Mouse (Mus musculus): ENCODE data around the gene Ankrd13c. TPM values are rescaled to one million over a fixed set of nuclear protein-coding genes. Genes with fewer than 3 reads are reported as not detected.

Ankrd13c gene
- 19.3 and 19.6 TPM in 2 replicates for polyA plus RNA-seq (2016; fragmentation: Nextera tagmentation; extraction: Ambion mirVana)

DNA sequence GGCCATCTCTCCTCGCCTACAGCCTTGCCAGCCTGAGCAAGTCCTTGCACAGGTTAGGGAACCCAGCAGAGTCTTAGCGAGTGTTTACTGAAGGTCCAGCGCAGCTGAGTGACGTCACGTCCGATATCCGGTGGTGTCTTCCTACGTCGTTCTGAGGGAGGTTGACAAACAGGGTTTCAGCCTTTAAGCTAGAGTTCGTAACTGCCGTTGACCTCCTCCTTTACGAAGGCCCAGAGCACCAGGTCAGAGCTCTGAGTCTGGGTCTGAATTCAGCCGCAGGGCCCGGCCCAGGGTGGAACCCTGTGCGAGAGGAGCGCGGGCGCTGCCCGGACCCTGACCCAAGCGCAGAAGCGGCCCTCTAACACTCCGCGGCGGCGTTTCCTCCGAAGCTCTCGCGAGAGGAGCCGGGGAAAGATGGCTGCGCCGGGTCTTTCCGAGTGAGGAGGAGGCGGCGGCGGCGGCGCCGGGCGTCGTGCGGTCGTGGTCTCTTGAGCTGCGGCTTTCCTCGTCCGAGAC, at the start of gene Ankrd13c:
Gene Ankrd13c (plus strand): TSS at position 397 of the 516 bp plus-strand sequence.
- WGBS = under 1% methylated on average over 45 of the region's 45 CpGs
- DNase-seq (ENCODE audit: low spot score) = peak; percentile 93
- peak within 1 kb of the TSS; percentile 98 for H3K27ac ChIP-seq
- peaks cover 8% of the 10 kb centered on the region for H3K36me3 ChIP-seq
- H3K27me3 ChIP-seq (ENCODE audit: insufficient read depth, poor library complexity, severe bottlenecking) = no peaks in the 10 kb centered on the region
- peak within 1 kb of the TSS; percentile 98 for H3K4me3 ChIP-seq
- peaks cover 22% of the 10 kb centered on the region for H3K4me1 ChIP-seq (replicated peaks)
- no peaks in the 10 kb centered on the region for H3K9me3 ChIP-seq

DNA sequence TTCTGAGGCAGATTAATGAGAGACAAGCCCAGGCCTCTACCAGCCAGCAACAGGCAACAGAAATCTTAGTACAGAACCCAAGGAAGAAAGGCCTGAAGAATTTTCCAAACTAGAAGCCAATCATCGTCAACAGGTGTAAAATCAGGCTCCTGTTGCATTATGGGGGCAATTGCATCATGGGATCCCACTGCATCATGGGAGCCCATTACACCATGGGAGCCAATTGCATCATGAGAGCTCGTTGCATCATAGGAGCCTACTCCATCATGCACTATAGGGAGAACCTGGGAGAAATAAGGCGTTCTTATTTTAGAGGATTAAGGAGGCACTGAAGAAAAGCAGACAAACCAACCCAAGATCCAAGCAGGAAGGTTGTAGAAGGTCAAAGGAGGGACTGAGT, 49.4 kb upstream of the Ankrd13c start:
- no peak for DNase-seq (ENCODE audit: low spot score)
- no peaks in the 10 kb centered on the region for H3K4me1 ChIP-seq (replicated peaks)
- no peak overlapping the region for H3K4me3 ChIP-seq
- H3K27ac ChIP-seq = no peak overlapping the region
- WGBS = 86% methylated on average over 3 of the region's 3 CpGs
- H3K36me3 ChIP-seq = no peaks in the 10 kb centered on the region
- no peaks in the 10 kb centered on the region for H3K9me3 ChIP-seq
- H3K27me3 ChIP-seq (ENCODE audit: insufficient read depth, poor library complexity, severe bottlenecking) = no peaks in the 10 kb centered on the region

DNA sequence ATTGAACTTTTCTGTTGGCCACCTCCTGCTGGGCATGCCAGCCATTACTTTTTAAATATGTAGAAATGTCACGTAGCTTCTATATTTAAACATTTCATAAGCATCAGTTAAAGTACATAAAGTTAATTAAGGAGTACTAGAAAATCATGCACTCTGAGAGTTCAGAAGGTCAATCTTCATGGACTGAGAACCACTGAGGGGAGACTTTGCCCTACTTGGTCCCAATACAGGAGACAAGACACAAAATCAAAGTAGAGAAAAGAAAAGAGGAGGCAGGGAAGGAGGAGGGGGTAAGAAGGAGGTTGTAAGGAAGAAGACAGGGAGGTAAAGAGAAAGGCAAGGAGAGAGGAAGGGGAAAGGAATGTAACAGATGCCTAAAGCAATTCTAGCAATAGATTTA, 47.1 kb upstream of the Ankrd13c start:
- Histone ChIP-seq H3K9me3 (no peaks in the 10 kb centered on the region), H3K27ac (no peak overlapping the region), H3K36me3 (0 out of 2 replicates have a peak, but pooled peaks cover 3% of the 10 kb centered on the region), H3K4me1 (replicated peaks) (no peaks in the 10 kb centered on the region), H3K27me3 (ENCODE audit: insufficient read depth, poor library complexity, severe bottlenecking) (no peaks in the 10 kb centered on the region), H3K4me3 (no peak overlapping the region)
- no peak for DNase-seq (ENCODE audit: low spot score)
- WGBS = 90% methylated on average over 1 of the region's 1 CpGs

DNA sequence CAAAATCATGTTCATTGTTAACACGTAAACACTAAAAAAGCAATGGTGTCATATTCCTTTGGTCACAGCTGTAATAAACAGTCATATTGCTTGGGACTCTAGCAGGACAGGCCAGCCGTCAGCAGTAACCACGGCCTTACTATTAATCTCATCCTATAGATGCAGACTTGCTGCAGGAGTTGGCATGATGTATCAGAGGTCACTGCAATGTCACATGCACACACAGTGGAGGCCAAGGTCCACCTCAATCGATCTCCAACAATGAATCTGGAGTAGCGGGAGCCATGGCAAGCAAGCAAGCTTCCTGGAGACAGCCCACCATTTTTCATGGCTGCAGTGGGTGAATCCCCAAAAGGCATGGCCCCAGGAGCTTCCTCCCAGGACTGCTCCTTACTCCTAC, 45.3 kb upstream of the Ankrd13c start:
- no peaks in the 10 kb centered on the region for H3K9me3 ChIP-seq
- H3K4me3 ChIP-seq = no peak overlapping the region
- H3K27ac ChIP-seq = no peak overlapping the region
- 93% methylated on average over 5 of the region's 5 CpGs for WGBS
- H3K27me3 ChIP-seq (ENCODE audit: insufficient read depth, poor library complexity, severe bottlenecking) = no peaks in the 10 kb centered on the region
- 0 out of 2 replicates have a peak, but pooled peaks cover 10% of the 10 kb centered on the region for H3K36me3 ChIP-seq
- no peak for DNase-seq (ENCODE audit: low spot score)
- H3K4me1 ChIP-seq (replicated peaks) = no peaks in the 10 kb centered on the region

DNA sequence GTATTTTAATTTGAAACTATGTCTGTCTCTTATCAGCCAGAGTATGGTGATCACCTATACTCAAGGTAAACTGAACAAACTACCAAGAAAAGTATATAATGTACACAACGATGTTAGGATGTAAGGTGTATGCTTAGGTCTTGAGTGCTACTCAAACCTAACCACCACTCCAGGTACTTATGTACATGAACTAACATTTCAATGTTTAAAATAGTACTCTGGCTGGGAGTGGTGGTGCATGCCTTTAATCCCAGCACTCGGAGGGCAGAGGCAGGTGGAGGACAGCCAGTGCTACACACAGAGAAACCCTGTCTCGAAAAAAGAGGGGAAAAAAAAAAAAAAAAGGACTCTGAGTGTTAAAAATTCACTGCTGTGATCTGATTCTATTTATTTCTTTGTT, 38.9 kb upstream of the Ankrd13c start:
- WGBS = 84% methylated on average over 3 of the region's 3 CpGs
- no peaks in the 10 kb centered on the region for H3K4me1 ChIP-seq (replicated peaks)
- no peak overlapping the region for H3K27ac ChIP-seq
- H3K27me3 ChIP-seq (ENCODE audit: insufficient read depth, poor library complexity, severe bottlenecking) = no peaks in the 10 kb centered on the region
- 0 out of 2 replicates have a peak, but pooled peaks cover 13% of the 10 kb centered on the region for H3K36me3 ChIP-seq
- DNase-seq (ENCODE audit: low spot score) = no peak
- H3K9me3 ChIP-seq = no peaks in the 10 kb centered on the region
- no peak overlapping the region for H3K4me3 ChIP-seq

DNA sequence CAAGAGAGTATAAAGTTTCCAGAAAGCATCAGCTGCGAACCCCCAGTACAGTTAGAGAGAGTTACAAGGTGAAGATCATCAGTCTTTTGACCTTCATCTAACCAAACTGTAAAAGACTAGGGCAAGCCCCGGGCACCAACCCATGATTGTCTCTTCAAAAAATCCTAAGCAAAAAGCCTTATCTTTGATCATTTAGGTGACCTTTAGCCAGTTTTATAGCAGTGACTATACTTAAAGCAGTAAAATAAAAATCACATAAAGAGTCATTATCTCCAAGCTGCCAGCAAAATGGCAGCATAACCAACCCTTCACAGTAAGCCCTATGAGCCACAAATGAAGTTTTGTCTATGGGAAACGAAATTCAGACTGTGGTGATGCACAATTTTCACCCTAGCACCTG, 36.8 kb upstream of the Ankrd13c start:
- Histone ChIP-seq H3K4me1 (replicated peaks) (no peaks in the 10 kb centered on the region), H3K27ac (no peak overlapping the region), H3K4me3 (no peak overlapping the region), H3K27me3 (ENCODE audit: insufficient read depth, poor library complexity, severe bottlenecking) (no peaks in the 10 kb centered on the region), H3K36me3 (0 out of 2 replicates have a peak, but pooled peaks cover 10% of the 10 kb centered on the region), H3K9me3 (no peaks in the 10 kb centered on the region)
- DNase-seq (ENCODE audit: low spot score) = no peak
- 80% methylated on average over 3 of the region's 3 CpGs for WGBS

DNA sequence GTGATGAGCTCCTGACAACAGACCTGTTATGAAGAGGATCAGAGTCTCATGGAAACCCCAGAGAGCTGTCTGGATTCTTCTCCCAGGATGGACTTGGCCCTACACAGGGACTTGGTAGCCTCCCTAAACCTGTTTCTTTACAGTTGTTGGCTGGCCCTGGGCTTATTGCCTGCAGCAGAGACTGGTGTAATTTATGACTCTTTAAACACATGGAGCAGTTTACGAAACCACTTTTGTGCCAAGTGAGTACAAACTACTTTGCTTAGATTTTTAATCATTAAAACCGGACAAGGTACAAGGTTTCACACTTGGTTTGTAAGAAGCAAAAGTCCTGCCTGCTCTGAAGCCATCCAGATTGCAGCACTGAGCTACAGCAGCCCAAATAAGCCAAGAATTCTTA, 34.9 kb upstream of the Ankrd13c start:
- Histone ChIP-seq H3K4me3 (no peak overlapping the region), H3K27me3 (ENCODE audit: insufficient read depth, poor library complexity, severe bottlenecking) (no peaks in the 10 kb centered on the region), H3K36me3 (0 out of 2 replicates have a peak, but pooled peaks cover 3% of the 10 kb centered on the region), H3K9me3 (no peaks in the 10 kb centered on the region), H3K27ac (no peak overlapping the region), H3K4me1 (replicated peaks) (no peaks in the 10 kb centered on the region)
- WGBS = 95% methylated on average over 2 of the region's 2 CpGs
- no peak for DNase-seq (ENCODE audit: low spot score)

DNA sequence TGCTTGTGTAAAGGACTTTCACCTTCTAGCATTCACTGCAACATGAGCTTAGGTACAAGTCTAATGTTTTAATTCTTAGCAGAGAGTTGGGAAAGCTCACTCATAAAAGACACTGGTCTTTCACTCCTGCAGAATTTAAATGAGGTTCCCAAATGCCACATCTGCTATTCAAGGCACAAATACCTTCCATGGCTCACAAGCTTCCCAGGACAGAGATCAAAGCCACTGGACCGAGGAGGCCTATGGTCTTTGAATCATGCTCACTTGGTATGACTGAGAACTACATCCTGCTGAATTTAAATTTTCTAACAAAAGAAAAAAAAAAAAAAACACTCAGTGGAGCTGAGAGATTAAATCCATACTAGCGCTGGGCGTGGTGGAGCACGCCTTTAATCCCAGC, 30.7 kb upstream of the Ankrd13c start:
- no peak overlapping the region for H3K27ac ChIP-seq
- H3K27me3 ChIP-seq (ENCODE audit: insufficient read depth, poor library complexity, severe bottlenecking) = no peaks in the 10 kb centered on the region
- 79% methylated on average over 4 of the region's 4 CpGs for WGBS

DNA sequence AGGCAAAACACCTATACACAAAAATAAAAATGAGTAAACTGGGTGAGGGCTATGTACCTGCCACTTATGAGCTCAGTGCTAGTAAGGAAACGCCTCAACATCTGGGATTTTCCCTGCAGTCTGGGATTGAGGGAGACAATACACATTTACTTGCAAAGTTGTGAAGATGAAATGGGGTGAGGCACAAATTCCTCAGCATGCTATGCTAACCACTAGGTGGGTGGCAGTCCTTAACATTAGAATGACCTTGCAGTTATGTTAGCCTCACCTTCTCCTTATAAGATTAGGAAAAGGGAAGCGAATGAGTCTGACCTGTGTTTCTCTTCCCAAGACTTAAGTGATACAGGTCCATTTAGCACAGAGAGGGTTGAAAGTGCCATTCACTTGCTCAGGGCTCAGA, 25.7 kb upstream of the Ankrd13c start:
- no peaks in the 10 kb centered on the region for H3K27me3 ChIP-seq (ENCODE audit: insufficient read depth, poor library complexity, severe bottlenecking)
- 88% methylated on average over 2 of the region's 2 CpGs for WGBS
- peaks cover 16% of the 10 kb centered on the region; the same call in 1 of the 2 replicates for H3K4me1 ChIP-seq (replicated peaks)
- H3K36me3 ChIP-seq = 0 out of 2 replicates have a peak, but pooled peaks cover 4% of the 10 kb centered on the region
- H3K9me3 ChIP-seq = no peaks in the 10 kb centered on the region
- no peak overlapping the region for H3K4me3 ChIP-seq
- DNase-seq (ENCODE audit: low spot score) = no peak
- H3K27ac ChIP-seq = no peak overlapping the region

More for the DNA sequence above, 30.7 kb upstream of the Ankrd13c start:
- Histone ChIP-seq H3K9me3 (no peaks in the 10 kb centered on the region), H3K36me3 (0 out of 2 replicates have a peak, but pooled peaks cover 4% of the 10 kb centered on the region), H3K4me3 (no peak overlapping the region), H3K4me1 (replicated peaks) (no peaks in the 10 kb centered on the region)
- no peak for DNase-seq (ENCODE audit: low spot score)

DNA sequence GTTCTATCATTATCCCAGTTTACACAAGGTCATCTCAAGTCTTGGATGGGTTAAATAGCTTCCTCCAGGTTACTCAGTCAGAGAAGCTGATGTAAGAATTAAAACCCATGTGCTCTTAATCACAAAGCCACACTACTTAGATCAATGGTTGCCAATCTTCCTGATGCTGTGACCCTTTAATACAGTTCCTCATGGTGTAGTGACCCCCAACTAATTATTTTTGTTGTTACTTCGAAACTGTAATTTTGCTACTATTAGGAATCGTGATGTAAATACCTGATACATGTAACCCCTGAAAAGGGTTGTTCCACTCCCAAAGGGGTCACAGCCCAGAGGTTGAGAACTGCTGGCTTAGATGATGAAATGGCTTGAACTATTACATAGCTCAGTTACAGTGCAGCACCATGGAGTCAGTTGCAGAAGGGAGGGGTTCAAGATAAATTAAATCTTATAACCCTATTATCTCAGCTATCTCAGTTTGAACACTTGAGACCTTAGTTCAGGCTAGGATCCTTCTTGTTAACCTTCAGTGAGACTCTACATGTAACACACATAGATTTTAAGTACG, 23.7 kb upstream of the Ankrd13c start:
- 0 out of 2 replicates have a peak, but pooled peaks cover 4% of the 10 kb centered on the region for H3K36me3 ChIP-seq
- no peak overlapping the region for H3K27ac ChIP-seq
- no peak overlapping the region for H3K4me3 ChIP-seq
- no peaks in the 10 kb centered on the region for H3K27me3 ChIP-seq (ENCODE audit: insufficient read depth, poor library complexity, severe bottlenecking)
- no peak for DNase-seq (ENCODE audit: low spot score)
- WGBS = 92% methylated on average over 3 of the region's 3 CpGs
- H3K9me3 ChIP-seq = no peaks in the 10 kb centered on the region
- H3K4me1 ChIP-seq (replicated peaks) = peaks cover 16% of the 10 kb centered on the region; the same call in 1 of the 2 replicates

DNA sequence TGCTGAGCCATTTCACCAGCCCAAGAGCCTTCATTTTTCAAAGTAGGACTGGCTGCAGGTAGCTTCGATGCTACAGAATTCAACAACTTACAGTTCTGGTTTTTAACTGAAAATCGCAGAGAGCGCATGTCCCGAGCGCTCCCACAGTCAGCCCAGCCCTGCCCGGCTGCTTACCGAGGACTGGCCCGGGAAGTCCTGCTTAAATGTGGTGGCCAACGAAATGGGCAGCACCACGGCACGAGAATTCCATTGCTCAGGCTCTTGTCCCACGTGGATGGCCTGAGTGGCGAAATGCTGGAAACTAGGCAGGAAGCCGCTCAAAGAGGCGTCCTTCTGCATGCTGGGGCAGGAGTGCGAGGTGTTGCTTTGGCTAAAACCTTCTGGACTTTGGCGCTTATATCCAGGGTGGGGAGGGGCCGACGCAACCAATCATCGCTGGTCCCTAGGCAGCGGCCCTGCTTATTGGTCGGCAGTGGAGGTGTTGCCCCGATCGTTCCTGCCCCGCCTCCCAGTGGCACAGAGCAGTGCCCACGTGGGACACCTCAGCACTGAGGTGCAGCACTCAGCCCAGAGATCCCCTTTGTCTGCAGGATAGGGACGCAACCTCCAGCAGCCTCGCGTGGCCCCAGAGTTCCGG, 22.2 kb upstream of the Ankrd13c start, which contains the start of gene Cth:
Gene Cth (minus strand): TSS at position 386 of the 637 bp plus-strand sequence.
- no peaks in the 10 kb centered on the region for H3K36me3 ChIP-seq
- peak; percentile 90 for DNase-seq (ENCODE audit: low spot score)
- H3K27me3 ChIP-seq (ENCODE audit: insufficient read depth, poor library complexity, severe bottlenecking) = no peaks in the 10 kb centered on the region
- peak within 1 kb of the TSS; percentile 79 for H3K27ac ChIP-seq
- peak within 1 kb of the TSS; percentile 62 for H3K4me3 ChIP-seq
- H3K9me3 ChIP-seq = no peaks in the 10 kb centered on the region
- WGBS = 1% methylated on average over 30 of the region's 30 CpGs
- H3K4me1 ChIP-seq (replicated peaks) = peaks cover 16% of the 10 kb centered on the region; the same call in 1 of the 2 replicates

DNA sequence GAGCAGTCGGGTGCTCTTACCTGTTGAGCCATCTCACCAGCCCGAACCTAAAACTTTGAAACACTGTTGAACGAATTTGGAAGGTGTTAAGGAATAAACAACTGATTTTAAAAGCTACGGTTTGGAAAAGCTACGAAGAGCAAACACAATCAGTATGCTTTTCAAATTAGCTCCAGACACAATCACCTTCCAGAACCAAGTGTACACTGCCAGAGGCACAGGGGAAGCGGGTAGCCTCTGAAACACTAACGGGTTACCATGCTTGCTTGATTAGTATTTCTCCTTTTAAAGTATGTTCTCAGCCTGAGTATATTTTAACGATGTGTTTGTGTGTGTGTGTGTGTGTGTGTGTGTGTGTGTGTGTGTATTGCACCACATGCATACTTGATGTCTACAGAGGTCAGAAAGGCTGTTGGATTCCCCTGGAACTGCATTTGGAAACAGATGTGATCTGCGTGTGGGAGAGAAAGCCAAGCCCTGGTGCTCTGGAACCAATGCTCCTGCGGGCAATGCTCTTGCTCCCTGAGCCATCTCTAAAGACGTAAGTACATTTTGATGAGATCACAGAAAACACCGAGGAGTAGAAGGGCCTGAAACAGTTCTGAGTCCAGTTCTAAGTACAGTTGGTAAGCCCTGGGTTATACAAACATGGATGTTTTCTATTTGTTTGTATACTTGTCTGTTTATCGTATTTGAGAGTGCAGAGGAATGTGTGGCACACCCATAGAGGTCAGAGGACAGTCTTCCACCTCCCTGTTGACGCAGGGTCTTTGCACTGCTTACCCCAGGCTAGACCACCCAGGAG, 21.1 kb upstream of the Ankrd13c start:
- no peaks in the 10 kb centered on the region for H3K36me3 ChIP-seq
- WGBS = 89% methylated on average over 14 of the region's 14 CpGs
- H3K4me1 ChIP-seq (replicated peaks) = peaks cover 16% of the 10 kb centered on the region; the same call in 1 of the 2 replicates
- DNase-seq (ENCODE audit: low spot score) = peak; percentile 3
- no peak overlapping the region for H3K4me3 ChIP-seq
- no peaks in the 10 kb centered on the region for H3K27me3 ChIP-seq (ENCODE audit: insufficient read depth, poor library complexity, severe bottlenecking)
- no peak overlapping the region for H3K27ac ChIP-seq
- no peaks in the 10 kb centered on the region for H3K9me3 ChIP-seq
